ENCODE assay signal across 10 mouse cellular contexts in the genomic region with DNA sequence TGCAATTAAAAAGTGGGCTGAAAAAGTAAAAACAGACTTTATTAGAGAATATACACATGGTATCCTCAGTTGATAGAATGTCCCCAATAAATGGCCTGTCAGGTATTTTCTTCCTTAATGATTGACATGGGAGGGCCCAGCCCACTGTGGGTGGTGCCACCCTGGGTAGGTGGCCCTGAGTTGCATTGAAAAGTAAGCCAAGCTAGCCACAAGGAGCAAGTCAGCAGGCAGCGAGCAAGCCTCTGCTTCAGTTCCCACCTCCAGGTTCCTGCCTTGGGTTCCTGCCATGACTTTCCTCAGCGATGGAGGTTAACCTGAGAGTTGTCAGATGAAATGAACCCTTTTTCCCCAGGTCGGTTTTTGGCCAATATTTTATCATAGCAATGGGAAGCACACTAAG. TPM values are rescaled to one million over a fixed set of nuclear protein-coding genes. Genes with fewer than 3 reads are reported as not detected.
DNase-seq lines count a peak whose midpoint lies in the region; ATAC-seq lines count a peak whose summit lies in the region.
"Had no signal": no experiment of that assay in that cellular context is flagged by ENCODE, and none has a peak within 500 bp of the region (broad histone marks: within the 10 kb centered on the region; RNA-seq: fewer than 3 reads in every experiment).

No protein-coding gene starts in this region.

- no peak overlapping the region for H3K9ac ChIP-seq in hindbrain, embryonic 15.5 days
- H3K9ac ChIP-seq in midbrain, embryonic 11.5 days (ENCODE audit: low read length): no peak overlapping the region

- ATAC-seq in megakaryocyte, adult 5-6 weeks (ENCODE audit: poor library complexity, severe bottlenecking): no peak
- no peak for ATAC-seq in hindbrain, embryonic 15.5 days (ENCODE audit: low FRiP score, low read depth)
- ATAC-seq in megakaryocyte progenitor cell, adult 5-6 weeks (replicated peaks; ENCODE audit: poor library complexity): peak; percentile 18; the same call in 1 of the 2 replicates
- no peak for ATAC-seq in midbrain, embryonic 11.5 days (ENCODE audit: low FRiP score)

- peak overlapping the region; percentile 15 for H3K4me3 ChIP-seq in megakaryocyte, embryonic 14.5 days (replicated peaks)
- H3K4me3 ChIP-seq in hindbrain, embryonic 15.5 days: 0 out of 2 replicates have a peak overlapping the region, but pooled peaks have one; percentile 75
- H3K4me3 ChIP-seq in midbrain, embryonic 11.5 days (ENCODE audit: low read depth, low read length): no peak overlapping the region

- H3K4me1 ChIP-seq in megakaryocyte, embryonic 14.5 days: peaks cover 24% of the 10 kb centered on the region
- H3K4me1 ChIP-seq in hindbrain, embryonic 15.5 days (replicated peaks): peaks cover 18% of the 10 kb centered on the region
- peaks cover 4% of the 10 kb centered on the region; the same call in 1 of the 2 replicates for H3K4me1 ChIP-seq in midbrain, embryonic 11.5 days (ENCODE audit: control insufficient read depth, insufficient read depth, low read length)

- H3K27me3 ChIP-seq in megakaryocyte, embryonic 14.5 days (replicated peaks): no peaks in the 10 kb centered on the region
- no peaks in the 10 kb centered on the region for H3K27me3 ChIP-seq in hindbrain, embryonic 15.5 days
- no peaks in the 10 kb centered on the region for H3K27me3 ChIP-seq in midbrain, embryonic 11.5 days (ENCODE audit: control insufficient read depth, insufficient read depth, low read length)

- peak; percentile 23 for DNase-seq in cerebellum, adult 9-11 months
- no peak for DNase-seq in cerebellum, postnatal 25 days
- DNase-seq in gastrocnemius, postnatal 25 days: no peak
- DNase-seq in midbrain, embryonic 11.5 days (ENCODE audit: low spot score, missing footprints): no peak
- DNase-seq: heart, adult 2 months; thymus, postnatal 14 days had no signal

- no peak overlapping the region for H3K27ac ChIP-seq in hindbrain, embryonic 15.5 days (replicated peaks)
- H3K27ac ChIP-seq in midbrain, embryonic 11.5 days (ENCODE audit: low read depth, low read length): no peak overlapping the region

- 79% methylated on average over 3 of the region's 3 CpGs for WGBS in hindbrain, embryonic 15.5 days
- WGBS in midbrain, embryonic 11.5 days: 84% methylated on average over 3 of the region's 3 CpGs

- H3K9me3 ChIP-seq in megakaryocyte, embryonic 14.5 days: no peaks in the 10 kb centered on the region
- H3K9me3 ChIP-seq in hindbrain, embryonic 15.5 days: no peaks in the 10 kb centered on the region
- H3K9me3 ChIP-seq in midbrain, embryonic 11.5 days (ENCODE audit: control insufficient read depth, low read length): no peaks in the 10 kb centered on the region

- peak overlapping the region; percentile 83; the same call in 1 of the 2 replicates for H3K4me2 ChIP-seq in hindbrain, embryonic 15.5 days
- H3K4me2 ChIP-seq in midbrain, embryonic 11.5 days: no peak overlapping the region; the same call in 1 of the 2 replicates

- peaks cover 16% of the 10 kb centered on the region for H3K36me3 ChIP-seq in megakaryocyte, embryonic 14.5 days (replicated peaks; ENCODE audit: low read length)
- H3K36me3 ChIP-seq in hindbrain, embryonic 15.5 days: peaks cover 6% of the 10 kb centered on the region
- H3K36me3 ChIP-seq in midbrain, embryonic 11.5 days (ENCODE audit: control insufficient read depth, insufficient read depth, low read length): peaks cover 5% of the 10 kb centered on the region

RNA-seq across cellular contexts. Expression of a gene that starts 0.9 kb away (rescaled TPM):
- polyA plus RNA-seq in megakaryocyte, embryonic 14.5 days (2012; ENCODE audit: insufficient read depth, low replicate concordance): 9.0 TPM in 1 of 2 replicates, not detected in the other
- total RNA-seq in megakaryocyte, adult 5-6 weeks (2015): 267 and 274 TPM in 2 replicates
- 165 and 245 TPM in 2 replicates for total RNA-seq in megakaryocyte, adult 5-6 weeks (2017)
- 159 and 167 TPM in 2 replicates for polyA plus RNA-seq in hindbrain, embryonic 15.5 days (2015; fragmentation: Nextera tagmentation; extraction: Ambion mirVana)
- total RNA-seq in megakaryocyte progenitor cell, adult 5-6 weeks (2015): 397 and 412 TPM in 2 replicates
- 294 and 304 TPM in 2 replicates for total RNA-seq in megakaryocyte progenitor cell, adult 5-6 weeks (2017)
- 10 to 100 TPM; 91.3 to 98.7 TPM for total RNA-seq in gastrocnemius, postnatal 25 days (2021)
- polyA plus RNA-seq in midbrain, embryonic 11.5 days (2014; fragmentation: Nextera tagmentation; extraction: Ambion mirVana): 291 and 301 TPM in 2 replicates
